In the genomic region with DNA sequence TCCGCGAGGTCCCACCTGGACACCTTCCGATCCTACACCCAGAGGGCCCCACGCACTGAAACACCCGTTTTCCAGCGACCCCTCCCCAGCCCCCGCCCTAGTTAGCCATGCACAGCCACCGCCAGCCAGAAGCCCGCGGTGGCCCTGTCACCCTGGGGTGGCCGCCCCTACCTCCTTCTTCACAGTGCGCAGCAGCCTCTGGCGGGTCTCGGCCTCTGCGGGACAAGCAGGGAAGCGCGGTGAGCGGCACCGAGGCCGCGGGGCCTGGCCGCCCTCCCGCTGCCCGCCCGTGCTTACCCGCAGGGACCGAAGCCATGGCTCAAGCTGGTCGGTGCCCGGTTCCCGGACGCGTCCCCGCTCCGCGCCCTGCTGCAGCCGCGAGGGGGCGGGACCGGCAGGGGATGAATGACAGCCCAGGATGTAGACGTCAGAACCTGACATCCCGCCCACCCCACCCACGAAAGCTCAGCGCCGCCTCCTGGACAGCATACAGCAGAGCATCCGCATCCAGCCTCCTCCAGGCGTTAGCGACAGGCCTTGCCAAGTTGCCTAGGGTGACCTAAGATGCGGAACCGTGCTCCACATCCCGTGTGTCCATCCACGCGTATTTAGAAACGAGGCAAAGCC, we compare ENCODE assay signal across 8 mouse cellular contexts. TPM values are rescaled to one million over a fixed set of nuclear protein-coding genes. Genes with fewer than 3 reads are reported as not detected.
DNase-seq lines count a peak whose midpoint lies in the region; ATAC-seq and TF ChIP-seq lines count a peak whose summit lies in the region.

Gene Sgsm1, minus strand, starts transcription at position 410 of the 627 bp plus-strand sequence.

- no peaks in the 10 kb centered on the region for H3K36me3 ChIP-seq in hindbrain, embryonic 10.5 days
- H3K36me3 ChIP-seq in lung, embryonic 14.5 days (ENCODE audit: insufficient read depth) = no peaks in the 10 kb centered on the region

- peaks cover 30% of the 10 kb centered on the region for H3K27me3 ChIP-seq in Patski
- peaks cover 72% of the 10 kb centered on the region for H3K27me3 ChIP-seq in hindbrain, embryonic 10.5 days (ENCODE audit: insufficient read depth, poor library complexity, severe bottlenecking)
- peaks cover 32% of the 10 kb centered on the region for H3K27me3 ChIP-seq in lung, embryonic 14.5 days (ENCODE audit: insufficient read depth, low read length)

- peak within 1 kb of the TSS; percentile 78 for H3K4me3 ChIP-seq in hindbrain, embryonic 10.5 days
- peak within 1 kb of the TSS; percentile 50 for H3K4me3 ChIP-seq in lung, embryonic 14.5 days (ENCODE audit: low read depth, low read length)

- WGBS in hindbrain, embryonic 10.5 days = 2% methylated on average over 53 of the region's 53 CpGs
- 2% methylated on average over 53 of the region's 53 CpGs for WGBS in lung, embryonic 14.5 days

- peak within 1 kb of the TSS; percentile 85 for H3K27ac ChIP-seq in hindbrain, embryonic 10.5 days
- H3K27ac ChIP-seq in lung, embryonic 14.5 days (ENCODE audit: low read depth) = no peak within 1 kb of the TSS

- no peak for TF ChIP-seq CTCF in Patski (IDR thresholded peaks at IDR 0.05)
- TF ChIP-seq CTCF in lung, embryonic 14.5 days (IDR thresholded peaks at IDR 0.05; ENCODE audit: low read depth) = peak; percentile 83

- POLR2A ChIA-PET in Patski (lab: Charles Lee) = no interaction called here

- DNase-seq in Patski (ENCODE audit: low read depth, low spot score) = no peak
- DNase-seq in cerebellum, postnatal 10 days = peak; percentile 95 to 96
- peak; percentile 70 to 75 for DNase-seq in frontal cortex, postnatal 14 days (ENCODE audit: low spot score in 2 of 2)
- DNase-seq in hindbrain, embryonic 10.5 days (ENCODE audit: low spot score) = peak; percentile 88
- peak; percentile 75 for DNase-seq in layer of hippocampus, adult 9-11 months
- peak; percentile 90 for DNase-seq in lung, embryonic 14.5 days
- peak; percentile 55 for DNase-seq in ovary, postnatal 36 days (ENCODE audit: low spot score)
- DNase-seq in urinary bladder, postnatal 25 days (ENCODE audit: low spot score) = peak; percentile 79

- H3K9me3 ChIP-seq in hindbrain, embryonic 10.5 days = peaks cover 4% of the 10 kb centered on the region; the same call in 1 of the 2 replicates
- H3K9me3 ChIP-seq in lung, embryonic 14.5 days (ENCODE audit: low read depth, low read length) = no peaks in the 10 kb centered on the region

- peak within 1 kb of the TSS; percentile 77 for H3K4me2 ChIP-seq in lung, embryonic 14.5 days

- peak; percentile 36 for ATAC-seq in Patski
- peak; percentile 78 for ATAC-seq in lung, embryonic 14.5 days (ENCODE audit: insufficient read depth)

- peak within 1 kb of the TSS; percentile 46 for H3K9ac ChIP-seq in lung, embryonic 14.5 days

- peaks cover 52% of the 10 kb centered on the region for H3K4me1 ChIP-seq in hindbrain, embryonic 10.5 days (replicated peaks)
- no peaks in the 10 kb centered on the region for H3K4me1 ChIP-seq in lung, embryonic 14.5 days (ENCODE audit: insufficient read depth)

- in situ Hi-C loops in Patski (cut with MboI; ENCODE audit: low pct_unique_long_range_greater_than_20kb) = no loop called here

- CTCF ChIA-PET in Patski (lab: Charles Lee) = no interaction called here

RNA-seq across cellular contexts. Expression of gene Sgsm1, which starts in this region (rescaled TPM):
- 0.12 TPM for polyA plus RNA-seq in Patski (2021)
- 16.6 and 17.5 TPM in 2 replicates for polyA plus RNA-seq in hindbrain, embryonic 10.5 days (2016; fragmentation: Nextera tagmentation; extraction: Ambion mirVana)
- 3.8 and 5.2 TPM in 2 replicates for polyA plus RNA-seq in lung, embryonic 14.5 days (2014; fragmentation: Nextera tagmentation; extraction: Ambion mirVana)

Comparison
In these comparisons a context has a peak if more than half of its experiments do, and no peak if none do; other contexts are left out.
1. Peak in ATAC-seq in Patski; RNA of the gene not detected or under 1 TPM.